8 mouse cellular contexts compared by ENCODE assay signal in the genomic region with DNA sequence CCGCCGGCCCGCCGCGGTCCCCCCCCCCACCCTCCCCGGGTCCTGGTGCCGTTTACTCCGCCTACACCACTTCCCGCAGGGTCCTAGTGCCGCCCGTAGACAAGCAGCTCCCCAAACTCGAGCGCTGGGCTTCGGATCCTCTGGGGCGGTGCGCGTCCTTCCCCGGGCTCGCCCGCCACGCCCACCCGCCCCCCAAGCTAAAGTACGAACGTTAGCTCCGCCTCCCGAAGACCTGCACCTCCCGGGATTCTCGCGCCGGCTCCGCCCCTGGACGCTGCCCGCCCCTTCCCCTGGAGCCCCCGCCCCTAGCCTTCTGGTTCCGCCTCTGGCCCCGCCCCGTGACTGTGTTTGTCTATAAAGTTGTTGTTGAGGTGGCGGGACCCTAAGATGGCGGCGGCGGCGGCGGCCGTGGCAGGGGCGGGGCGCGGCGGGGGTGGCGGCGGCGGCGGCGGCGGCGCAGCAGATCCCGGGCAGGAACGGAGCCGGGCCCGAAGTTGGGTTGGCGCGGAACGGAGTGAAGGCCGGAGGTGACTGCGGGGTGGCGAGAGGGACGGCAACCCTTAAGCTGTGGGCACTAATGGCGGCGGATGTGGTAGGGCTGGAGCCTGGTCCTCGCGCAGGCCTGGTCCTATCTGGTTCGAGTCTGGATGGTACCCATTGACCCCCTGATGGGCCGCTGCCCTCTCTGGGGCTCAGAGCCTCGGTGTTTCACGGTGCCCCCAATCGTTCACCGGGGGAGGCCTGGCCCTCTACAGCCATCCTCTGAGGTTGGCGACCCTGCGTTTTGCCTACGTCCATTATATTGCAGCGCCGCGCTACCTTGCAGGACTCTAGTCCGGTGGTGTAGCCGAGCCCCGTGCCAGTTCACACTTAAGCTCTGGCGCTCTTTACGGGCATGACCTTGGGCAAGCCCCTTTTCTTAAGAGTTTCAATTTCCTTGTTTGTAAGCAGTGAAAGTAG. TPM values are rescaled to one million over a fixed set of nuclear protein-coding genes. Genes with fewer than 3 reads are reported as not detected.
DNase-seq lines count a peak whose midpoint lies in the region; ATAC-seq and TF ChIP-seq lines count a peak whose summit lies in the region.

Gene Drap1, minus strand, starts transcription at position 198 of the 960 bp plus-strand sequence.
Gene AI837181, plus strand, starts transcription at position 363 of the 960 bp plus-strand sequence.

- no peaks in the 10 kb centered on the region for H3K9me3 ChIP-seq in CH12.LX (replicated peaks; ENCODE audit: low read length)
- H3K9me3 ChIP-seq in forebrain, embryonic 12.5 days, result no peaks in the 10 kb centered on the region
- H3K9me3 ChIP-seq in heart, postnatal 0 days (replicated peaks; ENCODE audit: control insufficient read depth, low read length), result no peaks in the 10 kb centered on the region
- H3K9me3 ChIP-seq in liver, embryonic 16.5 days (replicated peaks; ENCODE audit: control insufficient read depth, low read length), result no peaks in the 10 kb centered on the region
- no peaks in the 10 kb centered on the region for H3K9me3 ChIP-seq in neural tube, embryonic 13.5 days

- H3K4me2 ChIP-seq in CH12.LX (ENCODE audit: insufficient read depth, low read depth, poor library complexity, severe bottlenecking), result peak within 1 kb of the TSS; percentile 86
- H3K4me2 ChIP-seq in forebrain, embryonic 12.5 days, result peak within 1 kb of the TSS; percentile 94
- peak within 1 kb of the TSS; percentile 81 for H3K4me2 ChIP-seq in heart, postnatal 0 days (ENCODE audit: low read depth, low read length)
- H3K4me2 ChIP-seq in liver, embryonic 16.5 days (ENCODE audit: low read depth, low read length), result peak within 1 kb of the TSS; percentile 90
- peak within 1 kb of the TSS; percentile 94 for H3K4me2 ChIP-seq in neural tube, embryonic 13.5 days

- TF ChIP-seq EP300 in CH12.LX (IDR thresholded peaks at IDR 0.05; ENCODE audit: low read length), result no peak
- no peak; the same call in 1 of the 2 replicates for TF ChIP-seq EP300 in heart, postnatal 0 days (IDR thresholded peaks at IDR 0.05; ENCODE audit: low read depth)

- no peaks in the 10 kb centered on the region; the same call in 1 of the 2 replicates for H3K79me2 ChIP-seq in CH12.LX (replicated peaks; ENCODE audit: control insufficient read depth, extremely low read depth, insufficient read depth, poor library complexity, severe bottlenecking)

- peaks cover 34 to 53% of the 10 kb centered on the region in 2 experiments for H3K36me3 ChIP-seq in CH12.LX (replicated peaks in 1 of 2; ENCODE audit: control insufficient read depth in 1 of 2, insufficient read depth in 1 of 2, low read length in 1 of 2)
- H3K36me3 ChIP-seq in forebrain, embryonic 12.5 days (replicated peaks), result peaks cover 34% of the 10 kb centered on the region
- H3K36me3 ChIP-seq in heart, postnatal 0 days (replicated peaks; ENCODE audit: control insufficient read depth, insufficient read depth, low read length), result peaks cover 40% of the 10 kb centered on the region
- peaks cover 8% of the 10 kb centered on the region; the same call in 1 of the 2 replicates for H3K36me3 ChIP-seq in liver, embryonic 16.5 days (ENCODE audit: control insufficient read depth, insufficient read depth)
- H3K36me3 ChIP-seq in neural tube, embryonic 13.5 days, result peaks cover 56% of the 10 kb centered on the region
- H3K36me3 ChIP-seq in testis, adult 2 months (ENCODE audit: control insufficient read depth, insufficient read depth, low read length), result peaks cover 2% of the 10 kb centered on the region

- DNase-seq in CH12.LX (ENCODE audit: extremely low read depth), result peak; percentile 95
- DNase-seq in c-Kit-positive CD71-positive TER-119-negative erythroid progenitor cells, embryonic 14.5 days (ENCODE audit: low read depth), result peak; percentile 90
- peak; percentile 98 for DNase-seq in heart, postnatal 0 days (ENCODE audit: low spot score)
- DNase-seq in kidney, postnatal 4 days, result peak; percentile 97 to 99

- peak; percentile 63; the same call in 1 of the 2 replicates for TF ChIP-seq POLR2A in CH12.LX (IDR thresholded peaks at IDR 0.05; ENCODE audit: low read depth, low read length)
- TF ChIP-seq POLR2A in testis, adult 2 months (IDR thresholded peaks at IDR 0.05; ENCODE audit: control insufficient read depth, low read depth, low read length), result peak; percentile 60

- ATAC-seq in forebrain, embryonic 12.5 days (ENCODE audit: low FRiP score), result peak; percentile 93
- ATAC-seq in heart, postnatal 0 days (ENCODE audit: insufficient read depth, low read depth), result peak; percentile 88
- peak; percentile 85 for ATAC-seq in liver, embryonic 16.5 days (ENCODE audit: low read depth)
- ATAC-seq in neural tube, embryonic 13.5 days (ENCODE audit: low read depth), result peak; percentile 93

- no peak for TF ChIP-seq CTCF in CH12.LX (conservative IDR thresholded peaks at IDR 0.05 in 1 of 2, IDR thresholded peaks at IDR 0.05 in 1 of 2; ENCODE audit: low read depth in 2 of 2, low read length in 2 of 2)
- TF ChIP-seq CTCF in heart, postnatal 0 days (IDR thresholded peaks at IDR 0.05; ENCODE audit: low read depth), result no peak
- no peak for TF ChIP-seq CTCF in testis, adult 2 months (IDR thresholded peaks at IDR 0.05; ENCODE audit: control insufficient read depth, insufficient read depth, insufficient replicate concordance, low read depth, low read length)

- H3K4me3 ChIP-seq in CH12.LX (replicated peaks in 1 of 3; ENCODE audit: low read depth in 2 of 3, low read length in 2 of 3, poor library complexity in 1 of 3), result peak within 1 kb of the TSS; percentile 76 to 88 (median 85)
- H3K4me3 ChIP-seq in forebrain, embryonic 12.5 days (replicated peaks), result peak within 1 kb of the TSS; percentile 69
- peak within 1 kb of the TSS; percentile 61 for H3K4me3 ChIP-seq in heart, postnatal 0 days (ENCODE audit: low read depth, low read length)
- H3K4me3 ChIP-seq in liver, embryonic 16.5 days (ENCODE audit: low read depth, low read length), result peak within 1 kb of the TSS; percentile 88
- peak within 1 kb of the TSS; percentile 88 for H3K4me3 ChIP-seq in neural tube, embryonic 13.5 days
- H3K4me3 ChIP-seq in testis, adult 2 months (ENCODE audit: control insufficient read depth, low read depth, low read length), result peak within 1 kb of the TSS; percentile 99

- dilution Hi-C loops in CH12.LX (cut with MboI; ENCODE audit: extremely low pct_ligation_motif_present, extremely low pct_unique_long_range_greater_than_20kb, low sequenced_read_pairs), result no loop called here

- H3K9ac ChIP-seq in CH12.LX (ENCODE audit: insufficient read depth, low read depth), result peak within 1 kb of the TSS; percentile 94
- peak within 1 kb of the TSS; percentile 83 for H3K9ac ChIP-seq in forebrain, embryonic 12.5 days
- peak within 1 kb of the TSS; percentile 73 for H3K9ac ChIP-seq in heart, postnatal 0 days (replicated peaks; ENCODE audit: low read depth, low read length)
- peak within 1 kb of the TSS; percentile 93 for H3K9ac ChIP-seq in liver, embryonic 16.5 days (ENCODE audit: low read depth, low read length)
- peak within 1 kb of the TSS; percentile 92 for H3K9ac ChIP-seq in neural tube, embryonic 13.5 days

- peaks cover 20 to 39% of the 10 kb centered on the region in 2 experiments for H3K4me1 ChIP-seq in CH12.LX (ENCODE audit: control insufficient read depth in 1 of 2, insufficient read depth in 2 of 2)
- peaks cover 36% of the 10 kb centered on the region for H3K4me1 ChIP-seq in forebrain, embryonic 12.5 days
- peaks cover 15% of the 10 kb centered on the region for H3K4me1 ChIP-seq in heart, postnatal 0 days (ENCODE audit: control insufficient read depth, insufficient read depth)
- H3K4me1 ChIP-seq in liver, embryonic 16.5 days (ENCODE audit: control insufficient read depth, low read depth, low read length), result peaks cover 23% of the 10 kb centered on the region
- H3K4me1 ChIP-seq in neural tube, embryonic 13.5 days (replicated peaks), result peaks cover 49% of the 10 kb centered on the region
- H3K4me1 ChIP-seq in testis, adult 2 months (ENCODE audit: control insufficient read depth, insufficient read depth, low read length), result peaks cover 24% of the 10 kb centered on the region

- no peak for TF ChIP-seq RAD21 in CH12.LX (IDR thresholded peaks at IDR 0.05; ENCODE audit: low read depth, low read length)

- in situ Hi-C loops in CH12.LX (cut with MboI; ENCODE audit: low pct_ligation_motif_present, low pct_unique_long_range_greater_than_20kb, low sequenced_read_pairs), result no loop called here

- H3K27me3 ChIP-seq in CH12.LX (replicated peaks), result no peaks in the 10 kb centered on the region
- no peaks in the 10 kb centered on the region for H3K27me3 ChIP-seq in forebrain, embryonic 12.5 days
- H3K27me3 ChIP-seq in heart, postnatal 0 days (ENCODE audit: control insufficient read depth, insufficient read depth, low read length), result no peaks in the 10 kb centered on the region
- no peaks in the 10 kb centered on the region for H3K27me3 ChIP-seq in liver, embryonic 16.5 days (ENCODE audit: control insufficient read depth, insufficient read depth, low read depth, low read length)
- no peaks in the 10 kb centered on the region for H3K27me3 ChIP-seq in neural tube, embryonic 13.5 days
- no peaks in the 10 kb centered on the region for H3K27me3 ChIP-seq in testis, adult 2 months (ENCODE audit: control insufficient read depth, insufficient read depth, low read length)

- WGBS in forebrain, embryonic 12.5 days, result under 1% methylated on average over 69 of the region's 87 CpGs
- under 1% methylated on average over 50 of the region's 87 CpGs for WGBS in heart, postnatal 0 days
- WGBS in liver, embryonic 16.5 days (ENCODE audit: insufficient replicate concordance), result under 1% methylated on average over 75 of the region's 87 CpGs
- 0% methylated on average over 76 of the region's 87 CpGs for WGBS in neural tube, embryonic 13.5 days

- H3K27ac ChIP-seq in CH12.LX (ENCODE audit: insufficient read depth, low read depth), result peak within 1 kb of the TSS; percentile 48
- H3K27ac ChIP-seq in forebrain, embryonic 12.5 days, result peak within 1 kb of the TSS; percentile 91
- peak within 1 kb of the TSS; percentile 91 for H3K27ac ChIP-seq in heart, postnatal 0 days (ENCODE audit: low read depth)
- peak within 1 kb of the TSS; percentile 90 for H3K27ac ChIP-seq in liver, embryonic 16.5 days (ENCODE audit: low read length)
- peak within 1 kb of the TSS; percentile 95 for H3K27ac ChIP-seq in neural tube, embryonic 13.5 days (replicated peaks)
- H3K27ac ChIP-seq in testis, adult 2 months (ENCODE audit: control insufficient read depth, insufficient read depth, low read depth, low read length), result peak within 1 kb of the TSS; percentile 88

RNA-seq across cellular contexts. Expression of gene Drap1, which starts in this region (rescaled TPM):
- total RNA-seq in CH12.LX (2012; rRNA removed), result 142 and 143 TPM in 2 replicates
- total RNA-seq in CH12.LX (2014; rRNA removed), result 73.3 and 86.7 TPM in 2 replicates
- polyA plus RNA-seq in CH12.LX (2012; ENCODE audit: insufficient read length, low read depth), result 180 and 215 TPM in 2 replicates
- 257 and 260 TPM in 2 replicates for polyA plus RNA-seq in forebrain, embryonic 12.5 days (2016; fragmentation: Nextera tagmentation; extraction: Ambion mirVana)
- total RNA-seq in heart, postnatal 0 days (2014; rRNA removed; ENCODE audit: low replicate concordance), result 169 and 171 TPM in 2 replicates
- polyA plus RNA-seq in heart, postnatal 0 days (2015; fragmentation: Nextera tagmentation; extraction: Ambion mirVana), result 328 and 338 TPM in 2 replicates
- 61.4 and 64.5 TPM in 2 replicates for polyA plus RNA-seq in liver, embryonic 16.5 days (2015; fragmentation: Nextera tagmentation; extraction: Ambion mirVana)
- 318 and 326 TPM in 2 replicates for polyA plus RNA-seq in neural tube, embryonic 13.5 days (2015; fragmentation: Nextera tagmentation; extraction: Ambion mirVana)
- polyA plus RNA-seq in testis, adult 2 months (2012; rRNA removed), result 290 and 345 TPM in 2 replicates

RNA-seq across cellular contexts. Expression of gene AI837181, which starts in this region (rescaled TPM):
- 8.6 and 9.8 TPM in 2 replicates for total RNA-seq in CH12.LX (2012; rRNA removed)
- total RNA-seq in CH12.LX (2014; rRNA removed), result 19.3 and 22.0 TPM in 2 replicates
- 20.7 and 25.1 TPM in 2 replicates for polyA plus RNA-seq in CH12.LX (2012; ENCODE audit: insufficient read length, low read depth)
- polyA plus RNA-seq in forebrain, embryonic 12.5 days (2016; fragmentation: Nextera tagmentation; extraction: Ambion mirVana), result 48.3 and 50.8 TPM in 2 replicates
- 47.4 and 59.1 TPM in 2 replicates for total RNA-seq in heart, postnatal 0 days (2014; rRNA removed; ENCODE audit: low replicate concordance)
- 38.1 and 40.5 TPM in 2 replicates for polyA plus RNA-seq in heart, postnatal 0 days (2015; fragmentation: Nextera tagmentation; extraction: Ambion mirVana)
- 6.1 and 7.1 TPM in 2 replicates for polyA plus RNA-seq in liver, embryonic 16.5 days (2015; fragmentation: Nextera tagmentation; extraction: Ambion mirVana)
- polyA plus RNA-seq in neural tube, embryonic 13.5 days (2015; fragmentation: Nextera tagmentation; extraction: Ambion mirVana), result 69.5 and 75.5 TPM in 2 replicates
- polyA plus RNA-seq in testis, adult 2 months (2012; rRNA removed), result 82.3 and 88.1 TPM in 2 replicates

Comparison
In these comparisons a context has a peak if more than half of its experiments do, and no peak if none do; other contexts are left out.
1. Peak in every context shown above with its lines: DNase-seq, ATAC-seq, H3K4me3 ChIP-seq and H3K27ac ChIP-seq.